Mouse (Mus musculus) spleen, adult 2 months (tissue): Measurements from ENCODE around the gene Abcc4. TPM values are rescaled to one million over a fixed set of nuclear protein-coding genes. Genes with fewer than 3 reads are reported as not detected.

Experiments
- DNase-seq, 2 experiments: peaks; one replicate each; pipeline versions ENCODE4 v3.0.0 to v3.0.0-alpha.2; 2012 to 2021; ENCODE audit warnings: low spot score in 2 of 2, low read depth in 1 of 2
- H3K27ac ChIP-seq: fragments of 200-500 bp; 2 replicates; pipeline ENCODE4 v1.5.1; 2012; ENCODE audit warnings: low read length, inconsistent platforms; ENCODE audit not compliant: insufficient read depth
- H3K27me3 ChIP-seq: fragments of 200-500 bp; 2 replicates; pipeline ENCODE4 v1.6.1; 2012; ENCODE audit warnings: mild to moderate bottlenecking, moderate library complexity, low read length, inconsistent platforms; ENCODE audit not compliant: control insufficient read depth, insufficient read depth
- H3K36me3 ChIP-seq: fragments of 200-500 bp; 2 replicates; pipeline ENCODE4 v1.6.1; 2012; ENCODE audit warnings: mild to moderate bottlenecking, low read length, inconsistent platforms; ENCODE audit not compliant: control insufficient read depth, insufficient read depth
- H3K4me1 ChIP-seq: fragments of 200-500 bp; 2 replicates; pipeline ENCODE4 v1.6.1; 2011; ENCODE audit warnings: inconsistent platforms; ENCODE audit not compliant: control insufficient read depth, insufficient read depth, insufficient read length
- H3K4me3 ChIP-seq: fragments of 200-500 bp; 2 replicates; pipeline ENCODE4 v1.5.1; 2011; ENCODE audit warnings: mild to moderate bottlenecking, inconsistent platforms; ENCODE audit not compliant: insufficient read depth, insufficient read length; ENCODE audit errors: extremely low read depth
- CTCF ChIP-seq: fragments of 200-500 bp; IDR thresholded peaks from 2 replicates; pipeline ENCODE4 v1.5.1; 2011; ENCODE audit warnings: mild to moderate bottlenecking, inconsistent platforms; ENCODE audit not compliant: insufficient read depth, insufficient read length, insufficient replicate concordance; ENCODE audit errors: extremely low read depth
- POLR2A ChIP-seq: fragments of 200-500 bp; IDR thresholded peaks from 2 replicates; pipeline ENCODE4 v1.6.1; 2011; ENCODE audit warnings: low read depth, low read length, inconsistent platforms
- WGBS: fragments of 180-500 bp; shearing (Covaris S2); methylation state at CpG from one replicate; pipeline ENCODE4 v1.1.7; 2018; 5-methylcytosine and 5-hydroxymethylcytosine counted together
- polyA plus RNA-seq: library from polyadenylated mRNA; depleted of rRNA; stranded (reverse); fragments of >200 nt; gene quantifications from 2 replicates; pipeline ENCODE4 v1.2.3, GENCODE M21; 2012

Abcc4 gene
- polyA plus RNA-seq, 1 experiment: 2.9 TPM

DNA sequence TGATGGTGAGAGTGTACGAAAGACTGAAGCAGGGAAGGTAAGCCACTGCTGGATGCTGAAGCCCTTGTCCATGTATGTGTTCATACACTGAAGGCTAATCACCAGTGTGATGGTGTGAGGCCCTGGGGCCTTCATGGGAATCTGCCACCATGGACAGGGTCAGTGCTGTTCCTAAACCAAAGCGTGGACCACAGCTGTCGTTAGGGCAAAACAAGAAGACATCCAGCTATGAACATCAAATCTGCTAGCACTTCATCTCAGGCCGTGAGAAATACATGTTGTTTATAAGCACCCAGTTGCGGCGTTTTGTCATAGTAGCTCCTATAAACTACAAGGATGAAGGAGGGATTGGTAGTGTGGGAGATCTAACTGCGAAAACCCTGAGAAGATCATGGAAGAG lies 97.7 kb downstream of the Abcc4 start:
- H3K36me3 ChIP-seq: peaks cover 5% of the 10 kb centered on the region
- no peak overlapping the region for H3K4me3 ChIP-seq
- H3K27ac ChIP-seq: no peak overlapping the region
- WGBS: 95% methylated on average over 7 of the region's 7 CpGs
- no peaks in the 10 kb centered on the region for H3K4me1 ChIP-seq
- DNase-seq: no peak
- no peak for TF ChIP-seq CTCF
- TF ChIP-seq POLR2A: no peak
- H3K27me3 ChIP-seq: no peaks in the 10 kb centered on the region

DNA sequence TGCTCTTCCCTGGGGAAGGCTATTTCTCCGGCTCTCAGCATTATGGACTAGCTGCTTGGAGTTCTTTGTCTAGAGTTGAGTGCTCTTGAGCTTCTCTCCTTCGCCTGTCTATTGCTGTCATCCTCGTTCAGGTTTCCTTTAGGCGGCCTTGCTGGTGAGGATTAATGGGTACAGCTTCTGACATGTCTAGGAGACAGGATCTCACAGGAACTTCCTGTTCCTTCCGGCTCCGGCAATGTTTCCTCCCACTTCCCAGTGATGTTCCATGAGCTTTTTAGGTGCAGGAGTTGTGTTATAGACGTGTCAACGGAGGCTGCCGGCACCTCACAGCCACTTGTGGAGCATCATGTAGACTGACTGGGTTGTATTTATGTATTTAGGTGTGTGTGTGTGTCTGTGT lies 99.5 kb downstream of the Abcc4 start:
- Histone ChIP-seq H3K36me3 (peaks cover 5% of the 10 kb centered on the region), H3K4me1 (no peaks in the 10 kb centered on the region), H3K27ac (no peak overlapping the region), H3K27me3 (no peaks in the 10 kb centered on the region), H3K4me3 (no peak overlapping the region)
- no peak for TF ChIP-seq CTCF
- no peak for TF ChIP-seq POLR2A
- WGBS: 84% methylated on average over 9 of the region's 9 CpGs
- no peak for DNase-seq

DNA sequence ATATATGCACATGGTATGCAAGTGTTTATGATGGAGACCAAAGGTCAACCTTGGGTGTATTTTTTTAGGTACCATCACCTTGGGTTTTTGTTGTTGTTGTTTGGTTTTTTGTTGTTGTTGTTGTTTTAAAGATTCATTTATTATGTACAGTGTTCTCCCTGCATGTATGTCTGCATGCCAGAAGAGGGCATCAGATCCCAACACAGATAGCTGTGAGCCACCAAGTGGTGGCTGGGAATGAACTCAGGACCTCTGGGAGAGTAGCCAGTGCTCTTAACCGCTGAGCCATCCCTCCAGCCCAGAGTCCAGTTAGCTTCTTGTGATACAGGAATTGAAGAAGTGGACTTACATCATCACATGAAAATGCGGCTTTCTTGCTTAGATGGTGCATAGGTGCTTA lies 101.1 kb downstream of the Abcc4 start:
- Histone ChIP-seq H3K4me3 (no peak overlapping the region), H3K36me3 (peaks cover 3% of the 10 kb centered on the region; the same call in 1 of the 2 replicates), H3K4me1 (no peaks in the 10 kb centered on the region), H3K27ac (no peak overlapping the region), H3K27me3 (no peaks in the 10 kb centered on the region)
- DNase-seq: no peak
- 96% methylated on average over 2 of the region's 2 CpGs for WGBS
- TF ChIP-seq POLR2A (no peak), CTCF (no peak)

DNA sequence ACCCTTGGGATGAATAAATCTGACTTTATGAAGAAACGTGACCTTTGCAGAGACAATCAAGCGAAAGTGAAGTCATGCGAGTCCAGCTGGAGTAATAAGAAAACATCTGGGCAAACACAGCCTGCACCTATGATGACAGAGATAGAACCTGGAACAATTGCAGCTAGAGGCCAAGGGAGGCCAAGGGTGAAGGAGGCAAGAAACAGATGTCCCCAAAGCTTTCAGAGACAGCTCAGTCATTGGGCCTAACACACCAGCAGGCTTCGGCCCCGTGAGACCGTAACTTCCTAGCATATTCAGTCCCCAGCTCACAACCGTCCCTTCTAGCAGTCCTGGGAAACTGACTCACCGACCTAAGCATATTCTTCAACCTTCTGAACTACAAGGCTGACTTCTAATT lies 104.0 kb downstream of the Abcc4 start:
- Histone ChIP-seq H3K4me1 (no peaks in the 10 kb centered on the region), H3K27ac (no peak overlapping the region), H3K27me3 (no peaks in the 10 kb centered on the region), H3K4me3 (no peak overlapping the region), H3K36me3 (peaks cover 5% of the 10 kb centered on the region)
- no peak for TF ChIP-seq CTCF
- TF ChIP-seq POLR2A: no peak
- 89% methylated on average over 8 of the region's 8 CpGs for WGBS
- no peak for DNase-seq

DNA sequence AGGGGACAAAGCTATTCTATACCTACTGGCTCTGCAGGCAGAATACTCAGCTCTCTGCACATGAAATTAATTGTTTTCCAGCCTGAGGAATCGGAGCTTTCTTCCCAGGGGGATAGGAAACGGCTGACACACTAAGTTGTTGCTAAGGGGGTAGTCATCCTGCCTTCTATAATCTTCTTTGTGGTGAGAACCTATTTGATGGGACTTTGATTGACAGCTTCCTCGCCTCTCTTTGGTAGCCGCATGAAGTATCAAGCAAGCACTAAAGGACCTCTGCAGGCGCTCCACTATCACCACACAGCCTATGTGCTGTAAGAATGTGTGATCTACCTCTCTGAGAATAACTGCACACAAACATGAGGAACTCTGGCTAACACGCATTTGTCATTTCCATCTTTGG lies 105.3 kb downstream of the Abcc4 start:
- no peak for TF ChIP-seq POLR2A
- TF ChIP-seq CTCF: no peak
- 91% methylated on average over 6 of the region's 6 CpGs for WGBS
- DNase-seq: no peak
- Histone ChIP-seq H3K4me3 (no peak overlapping the region), H3K36me3 (peaks cover 5% of the 10 kb centered on the region), H3K4me1 (no peaks in the 10 kb centered on the region), H3K27me3 (no peaks in the 10 kb centered on the region), H3K27ac (no peak overlapping the region)

DNA sequence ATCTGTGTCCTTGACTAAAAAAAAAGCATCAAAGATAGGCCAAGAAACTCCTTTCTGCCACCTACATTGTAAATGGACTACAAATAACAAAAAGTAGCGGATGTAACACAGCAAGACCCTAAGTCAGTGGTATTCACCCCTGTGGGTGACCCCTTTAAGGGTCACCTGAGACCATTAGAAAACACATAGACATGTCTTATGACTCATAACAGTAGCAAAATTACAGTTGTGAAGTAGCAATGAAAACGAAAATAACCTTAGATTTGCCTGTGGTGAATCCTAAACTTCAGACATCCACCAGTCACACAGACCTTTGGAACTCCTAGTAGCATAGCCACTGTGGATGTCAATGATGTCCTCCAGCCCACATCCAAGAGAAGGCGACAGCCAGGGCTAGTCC lies 107.3 kb downstream of the Abcc4 start:
- Histone ChIP-seq H3K36me3 (peaks cover 5% of the 10 kb centered on the region), H3K4me1 (no peaks in the 10 kb centered on the region), H3K27me3 (no peaks in the 10 kb centered on the region), H3K27ac (no peak overlapping the region), H3K4me3 (no peak overlapping the region)
- no peak for DNase-seq
- TF ChIP-seq POLR2A (no peak), CTCF (no peak)
- WGBS: 92% methylated on average over 3 of the region's 3 CpGs

DNA sequence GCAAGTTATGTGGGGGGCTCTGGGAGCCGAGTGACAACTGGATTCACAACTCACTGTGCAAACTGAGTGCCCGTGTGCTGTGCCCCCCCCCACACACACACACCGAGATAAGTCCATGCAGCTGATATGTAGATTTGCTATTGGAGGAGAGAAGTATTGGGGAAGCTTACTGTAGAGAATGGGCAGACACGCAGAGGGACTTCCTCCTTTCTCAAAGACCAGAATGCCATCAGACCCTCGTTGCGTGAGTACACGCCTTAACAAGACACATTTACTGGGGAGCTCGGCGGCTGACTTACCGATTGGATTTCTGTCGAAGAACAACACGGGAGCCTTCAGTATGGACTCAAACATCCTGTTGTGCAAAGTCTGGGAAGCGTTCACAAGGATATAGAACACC lies 111.6 kb downstream of the Abcc4 start:
- H3K36me3 ChIP-seq: peaks cover 5% of the 10 kb centered on the region
- H3K27ac ChIP-seq: no peak overlapping the region
- TF ChIP-seq POLR2A (no peak), CTCF (no peak)
- H3K4me1 ChIP-seq: no peaks in the 10 kb centered on the region
- 43% methylated on average over 13 of the region's 13 CpGs for WGBS
- H3K4me3 ChIP-seq: no peak overlapping the region
- DNase-seq: no peak
- H3K27me3 ChIP-seq: no peaks in the 10 kb centered on the region
